Mouse (Mus musculus) liver, embryonic 16.5 days (tissue): ENCODE data around the gene Arl4d. TPM values are rescaled to one million over a fixed set of nuclear protein-coding genes. Genes with fewer than 3 reads are reported as not detected.

ENCODE experiments used
- ATAC-seq: fragments of 200-750 bp; cut with Nextera tagmentation; 2 replicates; pipeline ENCODE4 v1.8.0; 2017; ENCODE audit warnings: low read depth, mild to moderate bottlenecking, moderate number of reproducible peaks, moderate library complexity
- H3K27ac ChIP-seq: fragments of 300-500 bp; sonication (generic); 2 replicates; pipeline ENCODE4 v1.5.1; 2014; ENCODE audit warnings: mild to moderate bottlenecking, low read length
- H3K27me3 ChIP-seq: fragments of 300-500 bp; sonication (generic); 2 replicates; pipeline ENCODE4 v1.6.1; 2014; ENCODE audit warnings: low read depth, low read length, mixed read lengths; ENCODE audit not compliant: control insufficient read depth, insufficient read depth
- H3K36me3 ChIP-seq: fragments of 300-500 bp; sonication (generic); 2 replicates; pipeline ENCODE4 v1.6.1; 2014; ENCODE audit warnings: mild to moderate bottlenecking; ENCODE audit not compliant: control insufficient read depth, insufficient read depth
- H3K4me1 ChIP-seq: fragments of 300-500 bp; sonication (generic); 2 replicates; pipeline ENCODE4 v1.6.1; 2014; ENCODE audit warnings: low read depth, low read length, mixed read lengths; ENCODE audit not compliant: control insufficient read depth
- H3K4me2 ChIP-seq: fragments of 300-500 bp; sonication (generic); 2 replicates; pipeline ENCODE4 v1.6.1; 2014; ENCODE audit warnings: low read depth, low read length, mixed read lengths
- H3K4me3 ChIP-seq: fragments of 300-500 bp; sonication (generic); 2 replicates; pipeline ENCODE4 v1.5.1; 2014; ENCODE audit warnings: low read depth, mild to moderate bottlenecking, low read length
- H3K9ac ChIP-seq: fragments of 300-500 bp; sonication (generic); 2 replicates; pipeline ENCODE4 v1.6.1; 2014; ENCODE audit warnings: low read depth, low read length
- H3K9me3 ChIP-seq: fragments of 300-500 bp; sonication (generic); replicated peaks from 2 replicates; pipeline ENCODE4 v1.6.1; 2016; ENCODE audit warnings: low read length; ENCODE audit not compliant: control insufficient read depth
- WGBS: fragments of 180-500 bp; shearing (Covaris S2); extraction: QIAGEN DNeasy Blood & Tissue Kit; methylation state at CpG from one replicate; pipeline ENCODE4 v1.1.7; 2014; ENCODE audit not compliant: insufficient replicate concordance; 5-methylcytosine and 5-hydroxymethylcytosine counted together
- polyA plus RNA-seq: library from polyadenylated mRNA; unstranded; fragments of >200 nt; fragmentation: Nextera tagmentation; extraction: Ambion mirVana; gene quantifications from 2 replicates; pipeline ENCODE4 v1.2.1, GENCODE M21; 2015

Arl4d gene
- polyA plus RNA-seq, 1 experiment from 2014 or later, result 1.3 TPM

DNA sequence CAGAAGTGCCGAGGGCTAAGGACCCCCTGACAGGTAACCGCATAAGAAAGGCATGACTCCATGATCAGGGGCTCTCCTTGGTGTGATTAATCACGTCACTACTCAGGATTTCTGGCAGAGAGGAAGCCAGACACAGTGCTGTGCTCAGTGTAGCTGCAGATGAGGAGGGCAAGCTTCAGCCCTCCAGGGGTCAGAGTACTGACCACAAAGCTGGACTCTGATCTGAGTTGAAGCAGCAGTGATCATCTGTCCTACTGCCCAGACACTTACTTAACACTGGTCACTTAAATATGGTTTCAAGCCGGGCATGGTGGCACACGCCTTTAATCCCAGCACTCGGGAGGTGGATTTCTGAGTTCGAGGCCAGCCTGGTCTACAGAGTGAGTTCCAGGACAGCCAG, 4.2 kb upstream of the Arl4d start:
- no peaks in the 10 kb centered on the region for H3K9me3 ChIP-seq
- H3K36me3 ChIP-seq, result no peaks in the 10 kb centered on the region
- no peak for ATAC-seq
- H3K27ac ChIP-seq, result no peak overlapping the region
- H3K4me3 ChIP-seq, result no peak overlapping the region
- H3K27me3 ChIP-seq, result no peaks in the 10 kb centered on the region
- WGBS, result 54% methylated on average over 7 of the region's 7 CpGs
- H3K4me2 ChIP-seq, result no peak overlapping the region
- no peak overlapping the region for H3K9ac ChIP-seq
- peaks cover 32% of the 10 kb centered on the region for H3K4me1 ChIP-seq

DNA sequence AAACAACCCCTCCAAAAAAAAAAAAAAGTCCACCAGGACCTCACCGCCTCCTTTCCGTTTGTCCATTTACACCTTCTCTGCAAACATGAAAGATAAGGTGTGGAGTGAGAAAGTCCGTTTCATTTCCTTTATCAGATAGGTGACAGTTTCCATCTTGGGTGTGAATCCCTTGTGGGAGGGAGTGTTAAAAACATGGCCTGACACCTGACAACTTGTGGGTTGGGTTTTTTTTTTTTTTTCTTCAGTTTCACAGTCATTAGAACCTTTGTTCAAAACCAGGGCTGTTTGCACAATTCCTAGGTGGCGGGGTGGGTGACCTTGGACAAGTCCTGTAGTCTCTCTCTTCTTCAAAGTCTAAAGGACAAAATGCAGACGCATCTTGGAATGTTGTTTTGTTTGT, 3.6 kb upstream of the Arl4d start:
- ATAC-seq, result no peak
- H3K27ac ChIP-seq, result no peak overlapping the region
- peaks cover 32% of the 10 kb centered on the region for H3K4me1 ChIP-seq

DNA sequence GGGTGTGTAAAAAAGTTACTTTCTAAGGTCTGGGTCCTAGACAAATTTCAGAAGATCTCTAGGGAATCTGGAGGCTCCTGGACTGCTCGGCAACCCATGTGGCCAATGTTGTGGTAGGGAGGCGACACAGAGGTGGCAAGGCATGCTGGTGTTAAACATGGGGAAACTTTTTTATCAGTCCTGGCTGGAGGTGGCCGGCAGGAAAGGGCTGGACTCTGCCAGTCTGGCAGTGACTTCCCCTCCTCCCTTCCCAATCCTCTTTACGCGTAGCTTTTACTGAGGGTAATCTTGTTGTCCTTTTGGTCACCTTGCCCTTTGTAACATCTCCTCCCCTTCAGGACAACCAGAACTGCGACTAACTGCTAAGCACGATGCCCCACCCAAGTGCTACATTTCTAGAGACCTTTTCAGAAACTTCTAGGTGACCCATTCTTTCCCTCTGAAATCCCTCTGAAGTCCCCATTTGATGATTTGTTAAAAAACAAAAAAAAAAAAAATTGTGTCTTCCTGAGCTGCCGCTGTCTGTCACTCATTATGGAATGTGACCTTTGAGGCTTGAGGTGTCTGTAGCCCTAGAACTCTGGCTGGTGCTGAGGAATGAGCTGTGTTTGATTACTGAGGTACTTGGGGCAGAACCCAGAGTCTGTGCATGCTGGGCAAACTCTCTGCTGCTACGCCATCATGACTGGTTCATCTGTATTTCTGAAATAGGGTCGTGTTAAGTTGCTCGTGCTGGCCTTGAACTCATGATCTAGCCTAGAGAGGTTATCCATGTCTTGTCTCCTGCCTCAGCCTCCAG, 1.9 kb upstream of the Arl4d start:
- Histone ChIP-seq H3K4me3 (no peak overlapping the region), H3K27me3 (no peaks in the 10 kb centered on the region), H3K27ac (no peak overlapping the region), H3K4me1 (peaks cover 36% of the 10 kb centered on the region), H3K9ac (no peak overlapping the region), H3K9me3 (no peaks in the 10 kb centered on the region), H3K4me2 (no peak overlapping the region), H3K36me3 (no peaks in the 10 kb centered on the region)
- ATAC-seq, result no peak
- 54% methylated on average over 11 of the region's 11 CpGs for WGBS

More for the DNA sequence above, 3.6 kb upstream of the Arl4d start:
- Histone ChIP-seq H3K9me3 (no peaks in the 10 kb centered on the region), H3K4me3 (no peak overlapping the region), H3K36me3 (no peaks in the 10 kb centered on the region), H3K9ac (no peak overlapping the region), H3K27me3 (no peaks in the 10 kb centered on the region), H3K4me2 (no peak overlapping the region)
- 25% methylated on average over 5 of the region's 5 CpGs for WGBS

DNA sequence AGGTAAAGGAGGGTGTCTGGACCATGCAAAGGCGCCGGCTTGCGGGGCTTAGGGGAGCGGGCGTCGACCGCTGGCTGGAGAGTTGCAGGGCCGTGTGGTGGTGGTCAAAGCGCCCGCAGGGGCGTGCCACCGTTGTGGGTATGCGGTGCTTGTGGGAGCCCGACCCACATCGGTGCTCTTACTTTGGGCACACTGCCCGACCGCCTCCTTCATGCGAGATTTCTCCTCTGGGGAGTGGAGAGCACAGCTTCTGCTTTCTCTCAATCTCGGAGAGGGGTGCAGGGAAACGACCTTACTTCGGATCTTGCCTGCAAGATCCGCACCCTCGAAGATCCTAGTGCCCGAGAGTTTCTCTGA, 273 bp downstream of the Arl4d start:
- Histone ChIP-seq H3K4me1 (peaks cover 52% of the 10 kb centered on the region), H3K27ac (no peak overlapping the region)
- WGBS, result under 1% methylated on average over 24 of the region's 24 CpGs

DNA sequence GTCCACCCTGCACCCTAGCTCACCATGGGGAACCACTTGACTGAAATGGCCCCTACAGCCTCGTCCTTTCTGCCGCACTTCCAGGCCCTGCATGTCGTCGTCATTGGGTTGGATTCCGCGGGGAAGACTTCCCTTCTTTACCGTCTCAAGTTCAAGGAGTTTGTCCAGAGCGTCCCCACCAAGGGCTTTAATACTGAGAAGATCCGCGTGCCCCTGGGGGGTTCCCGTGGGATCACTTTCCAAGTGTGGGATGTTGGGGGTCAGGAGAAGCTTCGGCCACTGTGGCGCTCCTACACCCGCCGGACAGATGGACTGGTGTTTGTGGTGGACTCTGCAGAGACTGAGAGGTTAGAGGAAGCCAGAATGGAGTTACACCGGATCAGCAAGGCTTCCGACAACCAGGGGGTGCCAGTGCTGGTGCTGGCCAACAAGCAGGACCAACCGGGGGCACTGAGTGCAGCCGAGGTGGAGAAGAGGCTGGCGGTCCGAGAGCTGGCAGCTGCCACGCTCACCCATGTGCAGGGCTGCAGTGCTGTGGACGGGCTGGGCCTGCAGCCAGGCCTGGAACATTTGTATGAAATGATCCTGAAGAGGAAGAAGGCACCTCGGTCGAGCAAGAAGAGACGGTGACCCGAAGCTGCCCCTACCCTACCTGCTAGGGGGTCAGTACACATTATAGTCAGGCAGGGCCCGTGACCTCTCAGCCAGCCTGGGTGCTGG, 1.4 kb downstream of the Arl4d start:
- H3K9me3 ChIP-seq, result no peaks in the 10 kb centered on the region
- H3K36me3 ChIP-seq, result no peaks in the 10 kb centered on the region
- no peak overlapping the region for H3K27ac ChIP-seq
- peaks cover 51% of the 10 kb centered on the region for H3K4me1 ChIP-seq
- WGBS, result 76% methylated on average over 28 of the region's 28 CpGs
- no peak for ATAC-seq
- no peak overlapping the region for H3K9ac ChIP-seq
- no peaks in the 10 kb centered on the region for H3K27me3 ChIP-seq
- no peak overlapping the region for H3K4me2 ChIP-seq
- no peak overlapping the region for H3K4me3 ChIP-seq

More for the DNA sequence above, 273 bp downstream of the Arl4d start:
- no peaks in the 10 kb centered on the region for H3K27me3 ChIP-seq
- H3K4me3 ChIP-seq, result peak overlapping the region; percentile 66
- H3K4me2 ChIP-seq, result peak overlapping the region; percentile 98
- no peaks in the 10 kb centered on the region for H3K36me3 ChIP-seq
- peak overlapping the region; percentile 71 for H3K9ac ChIP-seq
- H3K9me3 ChIP-seq, result no peaks in the 10 kb centered on the region
- ATAC-seq, result no peak

DNA sequence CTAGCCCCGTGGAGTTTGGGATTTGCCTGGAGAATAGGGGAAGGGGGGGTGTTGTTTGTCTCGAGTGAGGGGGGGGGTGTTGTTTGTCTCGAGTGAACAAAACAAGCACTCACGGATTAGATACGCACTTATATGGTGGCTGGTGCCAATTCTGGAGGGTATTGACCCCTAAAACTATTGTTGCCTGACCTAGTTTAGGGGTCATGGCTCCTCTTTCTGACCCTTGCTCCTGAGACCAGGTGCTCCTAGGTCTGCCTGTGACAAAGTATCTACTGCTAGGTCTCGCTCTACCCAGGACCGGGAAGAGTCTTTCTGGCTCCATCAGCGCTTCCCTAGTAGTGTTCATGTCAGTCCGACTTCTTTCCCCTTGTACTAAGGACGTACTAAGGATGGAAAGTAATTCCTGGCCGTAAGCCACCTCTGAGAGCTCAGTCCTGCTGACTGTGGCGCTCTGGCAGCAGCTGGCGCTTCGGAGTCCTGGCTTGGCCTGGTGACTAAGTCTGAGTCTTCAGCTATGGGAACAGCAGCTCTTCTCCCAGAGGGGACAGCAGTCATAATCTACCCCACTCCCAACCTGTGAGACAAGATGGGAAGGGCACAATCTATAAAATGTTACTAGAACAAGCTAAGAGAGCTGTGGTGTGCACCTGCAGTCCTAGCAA, 2.7 kb downstream of the Arl4d start:
- Histone ChIP-seq H3K4me3 (no peak overlapping the region), H3K9ac (no peak overlapping the region; the same call in 1 of the 2 replicates), H3K27me3 (no peaks in the 10 kb centered on the region)

DNA sequence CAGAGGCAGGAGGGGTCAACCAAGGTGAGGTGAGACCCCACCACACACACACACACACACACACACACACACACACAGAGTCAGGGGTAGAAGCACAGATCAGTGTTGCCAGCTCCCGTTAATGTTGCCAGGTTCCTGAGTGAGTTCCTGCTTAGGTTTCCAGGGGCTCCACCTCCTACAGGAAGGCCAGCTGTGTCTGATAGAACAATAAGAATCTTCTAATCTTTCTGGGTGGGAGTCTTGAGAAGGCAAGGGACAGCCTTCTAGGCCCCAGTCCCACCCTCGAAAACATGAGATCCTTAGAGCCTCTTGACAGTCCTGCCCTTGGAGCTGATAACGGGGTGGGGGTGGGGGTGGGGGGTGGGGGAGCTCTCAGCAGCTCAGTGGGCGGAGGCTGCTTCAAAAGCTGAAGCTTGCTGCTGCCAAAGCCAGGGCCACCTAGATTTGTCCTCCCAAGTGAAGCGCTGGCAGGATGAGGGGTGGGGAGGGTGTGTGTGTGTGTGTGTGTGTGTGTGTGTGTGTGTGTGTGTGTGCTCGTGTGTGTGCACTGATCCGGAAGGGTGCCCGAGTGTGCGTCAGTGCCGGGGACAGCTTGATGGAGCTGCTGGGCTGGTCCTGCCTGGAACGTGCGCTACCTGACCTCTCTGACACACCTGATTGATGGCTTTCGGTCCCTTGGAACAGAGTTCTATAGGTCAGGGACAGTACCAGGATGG, 3.4 kb downstream of the Arl4d start:
- no peak overlapping the region; the same call in 1 of the 2 replicates for H3K9ac ChIP-seq
- H3K4me2 ChIP-seq, result no peak overlapping the region
- 32% methylated on average over 11 of the region's 13 CpGs for WGBS
- H3K36me3 ChIP-seq, result no peaks in the 10 kb centered on the region
- H3K9me3 ChIP-seq, result no peaks in the 10 kb centered on the region
- ATAC-seq, result peak; percentile 22; the same call in 1 of the 2 replicates
- H3K27me3 ChIP-seq, result no peaks in the 10 kb centered on the region
- peaks cover 42% of the 10 kb centered on the region for H3K4me1 ChIP-seq
- no peak overlapping the region for H3K4me3 ChIP-seq
- peak overlapping the region; percentile 4; the same call in 1 of the 2 replicates for H3K27ac ChIP-seq

More for the DNA sequence above, 2.7 kb downstream of the Arl4d start:
- no peaks in the 10 kb centered on the region for H3K9me3 ChIP-seq
- WGBS, result 69% methylated on average over 14 of the region's 14 CpGs
- H3K27ac ChIP-seq, result peak overlapping the region; percentile 4; the same call in 1 of the 2 replicates
- ATAC-seq, result no peak
- no peak overlapping the region for H3K4me2 ChIP-seq
- H3K36me3 ChIP-seq, result no peaks in the 10 kb centered on the region
- H3K4me1 ChIP-seq, result peaks cover 42% of the 10 kb centered on the region

DNA sequence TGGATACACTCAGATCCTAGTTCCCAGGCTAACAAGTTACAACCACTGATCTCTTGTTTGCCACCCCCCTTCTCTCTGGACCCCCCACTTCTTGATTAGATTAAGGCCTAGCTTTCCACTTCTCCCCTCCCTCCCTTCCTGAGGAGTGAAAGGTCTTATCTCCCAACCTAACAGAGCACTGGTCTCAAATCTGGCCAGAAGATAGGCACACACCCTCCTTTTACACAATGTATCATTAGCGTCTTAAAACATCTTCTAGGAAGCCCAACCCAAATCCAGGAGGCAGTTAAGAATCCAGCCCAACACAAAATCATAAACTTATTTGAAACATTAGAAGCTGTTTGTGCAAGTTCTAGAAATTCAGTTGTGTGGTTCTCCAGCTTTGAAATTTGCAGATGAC, 5.0 kb downstream of the Arl4d start:
- no peak overlapping the region for H3K27ac ChIP-seq
- H3K4me3 ChIP-seq, result no peak overlapping the region
- peaks cover 37% of the 10 kb centered on the region for H3K4me1 ChIP-seq
- no peak for ATAC-seq
- no peaks in the 10 kb centered on the region for H3K36me3 ChIP-seq
- H3K4me2 ChIP-seq, result no peak overlapping the region
- 24% methylated on average over 1 of the region's 1 CpGs for WGBS
- no peaks in the 10 kb centered on the region for H3K9me3 ChIP-seq
- H3K9ac ChIP-seq, result no peak overlapping the region
- H3K27me3 ChIP-seq, result no peaks in the 10 kb centered on the region
